Mouse (Mus musculus): Measurements from ENCODE around the gene Exd1. TPM values are rescaled to one million over a fixed set of nuclear protein-coding genes. Genes with fewer than 3 reads are reported as not detected.

The Exd1 gene
- total and polyA plus RNA-seq, 3 experiments, result 0.27 to 0.88 TPM; not detected in 1

GRCm38 (mm10) chr2:119595308-119595707 lies 47.9 kb upstream of the Exd1 start:
- Histone ChIP-seq H3K9me3 (replicated peaks; ENCODE audit: insufficient read depth, low read length) (no peaks in the 10 kb centered on the region), H3K4me1 (ENCODE audit: control insufficient read depth in 1 of 2, insufficient read depth in 2 of 2, low read length in 2 of 2) (peaks cover 7 to 12% of the 10 kb centered on the region in 2 experiments), H3K36me3 (ENCODE audit: control insufficient read depth in 1 of 2, insufficient read depth in 2 of 2, low read length in 2 of 2) (peaks cover 20 to 34% of the 10 kb centered on the region in 2 experiments), H3K9ac (ENCODE audit: control insufficient read depth, low read depth, low read length, poor library complexity, severe bottlenecking) (peak overlapping the region; percentile 93), H3K27ac (ENCODE audit: control insufficient read depth, low read depth, low read length) (no peak overlapping the region), H3K4me3 (ENCODE audit: control insufficient read depth in 1 of 2, insufficient read depth in 1 of 2, low read depth in 2 of 2, low read length in 2 of 2) (peak overlapping the region; percentile 95 to 96), H3K79me2 (ENCODE audit: control insufficient read depth, insufficient read depth, low read length, poor library complexity) (peaks cover 22% of the 10 kb centered on the region), H3K27me3 (ENCODE audit: control insufficient read depth in 1 of 2, insufficient read depth in 2 of 2, low read length in 2 of 2) (no peaks in the 10 kb centered on the region)
- no peak for DNase-seq (ENCODE audit: low read depth, low spot score)
- TF ChIP-seq POLR2AphosphoS5 (IDR thresholded peaks at IDR 0.05; ENCODE audit: borderline replicate concordance, low read depth, low read length), result no peak
- peak; percentile 65; the same call in 1 of the 2 replicates for TF ChIP-seq ZNF384 (IDR thresholded peaks at IDR 0.05; ENCODE audit: low read depth, low read length)
- TF ChIP-seq ZC3H11A (IDR thresholded peaks at IDR 0.05; ENCODE audit: low read depth, low read length), result no peak

- H3K79me2 ChIP-seq (ENCODE audit: control insufficient read depth, insufficient read depth, low read length, poor library complexity), result peaks cover 19% of the 10 kb centered on the region
- no peaks in the 10 kb centered on the region for H3K9me3 ChIP-seq (replicated peaks; ENCODE audit: insufficient read depth, low read length)
- H3K36me3 ChIP-seq (ENCODE audit: control insufficient read depth in 1 of 2, insufficient read depth in 2 of 2, low read length in 2 of 2), result peaks cover 17 to 26% of the 10 kb centered on the region in 2 experiments
- peak overlapping the region; percentile 93 for H3K9ac ChIP-seq (ENCODE audit: control insufficient read depth, low read depth, low read length, poor library complexity, severe bottlenecking)
- peak; percentile 97 for DNase-seq (ENCODE audit: low read depth, low spot score)
- H3K27me3 ChIP-seq (ENCODE audit: control insufficient read depth in 1 of 2, insufficient read depth in 2 of 2, low read length in 2 of 2), result no peaks in the 10 kb centered on the region
- H3K27ac ChIP-seq (ENCODE audit: control insufficient read depth, low read depth, low read length), result peak overlapping the region; percentile 74
- H3K4me3 ChIP-seq (ENCODE audit: control insufficient read depth in 1 of 2, insufficient read depth in 1 of 2, low read depth in 2 of 2, low read length in 2 of 2), result peak overlapping the region; percentile 95 to 96
- peaks cover 7 to 12% of the 10 kb centered on the region in 2 experiments for H3K4me1 ChIP-seq (ENCODE audit: control insufficient read depth in 1 of 2, insufficient read depth in 2 of 2, low read length in 2 of 2)
- TF ChIP-seq ZNF384 (IDR thresholded peaks at IDR 0.05; ENCODE audit: low read depth, low read length) (peak; percentile 77), MXI1 (IDR thresholded peaks at IDR 0.05; ENCODE audit: low read depth, low read length) (no peak; the same call in 1 of the 2 replicates), ZC3H11A (IDR thresholded peaks at IDR 0.05; ENCODE audit: low read depth, low read length) (no peak), POLR2AphosphoS2 (IDR thresholded peaks at IDR 0.05; ENCODE audit: low read length) (peak; percentile 53; the same call in 1 of the 2 replicates), RCOR1 (IDR thresholded peaks at IDR 0.05; ENCODE audit: low read depth, low read length) (no peak), MYC (IDR thresholded peaks at IDR 0.05; ENCODE audit: low read depth, low read length) (no peak), RAD21 (IDR thresholded peaks at IDR 0.05; ENCODE audit: low read depth, low read length) (no peak), USF2 (IDR thresholded peaks at IDR 0.05; ENCODE audit: borderline replicate concordance in 1 of 2, insufficient read depth in 1 of 2, low read depth in 1 of 2, low read length in 2 of 2) (no peak), POLR2A (IDR thresholded peaks at IDR 0.05; ENCODE audit: control insufficient read depth in 1 of 2, insufficient read depth in 1 of 2, low read depth in 1 of 2, low read length in 2 of 2, poor library complexity in 1 of 2) (peak; percentile 80 to 90), TBP (IDR thresholded peaks at IDR 0.05; ENCODE audit: low read depth, low read length) (peak; percentile 83), ZKSCAN1 (IDR thresholded peaks at IDR 0.05; ENCODE audit: low read depth, low read length) (no peak), EP300 (IDR thresholded peaks at IDR 0.05; ENCODE audit: low read depth in 1 of 2, low read length in 2 of 2) (no peak), CHD2 (IDR thresholded peaks at IDR 0.05; ENCODE audit: low read length) (peak; percentile 82), UBTF (IDR thresholded peaks at IDR 0.05; ENCODE audit: borderline replicate concordance, insufficient read depth, low read depth, low read length) (0 out of 2 replicates have a peak, but pooled peaks have one; percentile 65), HCFC1 (IDR thresholded peaks at IDR 0.05; ENCODE audit: low read depth, low read length) (peak; percentile 69), MAFK (IDR thresholded peaks at IDR 0.05; ENCODE audit: borderline replicate concordance, low read depth, low read length) (no peak), BHLHE40 (IDR thresholded peaks at IDR 0.05; ENCODE audit: borderline replicate concordance, low read depth, low read length) (no peak), USF1 (IDR thresholded peaks at IDR 0.05; ENCODE audit: low read depth, low read length) (no peak), MAZ (IDR thresholded peaks at IDR 0.05; ENCODE audit: low read depth, low read length) (no peak), SIN3A (IDR thresholded peaks at IDR 0.05; ENCODE audit: low read length) (no peak; the same call in 1 of the 2 replicates), NRF1 (IDR thresholded peaks at IDR 0.05; ENCODE audit: insufficient read depth, low read depth, low read length, poor library complexity, severe bottlenecking) (no peak), ZMIZ1 (IDR thresholded peaks at IDR 0.05; ENCODE audit: low read depth, low read length) (peak; percentile 88; the same call in 1 of the 2 replicates), POLR2AphosphoS5 (IDR thresholded peaks at IDR 0.05; ENCODE audit: borderline replicate concordance, low read depth, low read length) (no peak; the same call in 1 of the 2 replicates), SMC3 (IDR thresholded peaks at IDR 0.05; ENCODE audit: low read depth, low read length) (no peak), KAT2A (conservative IDR thresholded peaks at IDR 0.05; ENCODE audit: low read depth, low read length) (no peak), CTCF (IDR thresholded peaks at IDR 0.05 in 2 of 3, conservative IDR thresholded peaks at IDR 0.05 in 1 of 3; ENCODE audit: control insufficient read depth in 1 of 3, insufficient read depth in 1 of 3, low read depth in 2 of 3, low read length in 3 of 3, poor library complexity in 1 of 3, severe bottlenecking in 1 of 3) (no peak), MEF2A (IDR thresholded peaks at IDR 0.05; ENCODE audit: extremely low read depth, insufficient replicate concordance, low read depth, low read length, poor library complexity, severe bottlenecking) (no peak), JUND (IDR thresholded peaks at IDR 0.05; ENCODE audit: low read depth, low read length) (no peak)
These were observed 46.9 kb upstream of the Exd1 start for GRCm38 (mm10) chr2:119594113-119594981.

Measured in MEL (cell line).